Mouse (Mus musculus) CH12.LX (cell line): ENCODE data around the gene Rtp4. TPM values are rescaled to one million over a fixed set of nuclear protein-coding genes. Genes with fewer than 3 reads are reported as not detected.

Experiments used
- DNase-seq: peaks from one replicate; pipeline ENCODE4 v3.0.0-alpha.2; 2013; ENCODE audit errors: extremely low read depth
- H3K27ac ChIP-seq: 2 replicates; pipeline ENCODE4 v1.5.1; 2012; ENCODE audit warnings: low read depth, mild to moderate bottlenecking, control low read depth, moderate library complexity; ENCODE audit not compliant: insufficient read depth
- H3K27me3 ChIP-seq: replicated peaks from 2 replicates; pipeline ENCODE3; 2012; ENCODE audit warnings: inconsistent platforms
- H3K36me3 ChIP-seq, 2 experiments: replicated peaks in 1 of 2; 2 replicates each; pipeline versions ENCODE3 to v1.6.1; 2012; ENCODE audit warnings: inconsistent platforms in 1 of 2, low read length in 1 of 2, mild to moderate bottlenecking in 1 of 2, mixed read lengths in 1 of 2, moderate library complexity in 1 of 2; ENCODE audit not compliant: control insufficient read depth in 1 of 2, insufficient read depth in 1 of 2
- H3K4me1 ChIP-seq, 2 experiments: 2 replicates each; pipeline ENCODE4 v1.6.1; 2012; ENCODE audit warnings: inconsistent platforms in 1 of 2, moderate library complexity in 1 of 2; ENCODE audit not compliant: insufficient read depth in 2 of 2, control insufficient read depth in 1 of 2
- H3K4me2 ChIP-seq: 2 replicates; pipeline ENCODE4 v1.6.1; 2012; ENCODE audit warnings: low read depth, mild to moderate bottlenecking, control low read depth; ENCODE audit not compliant: poor library complexity, insufficient read depth, severe bottlenecking
- H3K4me3 ChIP-seq, 3 experiments: fragments of 150-350 bp in 1 of 3; sonication (generic) in 1 of 3; replicated peaks in 1 of 3; 2 replicates each; pipeline versions ENCODE3 to v1.5.1; 2011 to 2012; ENCODE audit warnings: low read depth in 2 of 3, low read length in 2 of 3, mild to moderate bottlenecking in 2 of 3, moderate library complexity in 2 of 3, control low read depth in 1 of 3, improper control_type of control experiment in 1 of 3, inconsistent platforms in 1 of 3, mixed read lengths in 1 of 3; ENCODE audit not compliant: poor library complexity in 1 of 3
- H3K79me2 ChIP-seq: replicated peaks from 2 replicates; pipeline ENCODE4 v1.6.1; 2012; ENCODE audit warnings: mild to moderate bottlenecking, moderate library complexity; ENCODE audit not compliant: control insufficient read depth, poor library complexity, insufficient read depth, severe bottlenecking; ENCODE audit errors: extremely low read depth
- H3K9ac ChIP-seq: 2 replicates; pipeline ENCODE4 v1.6.1; 2012; ENCODE audit warnings: low read depth, mild to moderate bottlenecking, control low read depth, moderate library complexity; ENCODE audit not compliant: insufficient read depth
- H3K9me3 ChIP-seq: replicated peaks from 2 replicates; pipeline ENCODE3; 2012; ENCODE audit warnings: low read length, inconsistent platforms, mixed read lengths
- CTCF ChIP-seq, 2 experiments: IDR thresholded peaks in 1 of 2; conservative IDR thresholded peaks in 1 of 2; 2 replicates each; pipeline ENCODE4 v1.5.1; 2011 to 2012; ENCODE audit warnings: low read depth in 2 of 2, low read length in 2 of 2, improper control_type of control experiment in 1 of 2, inconsistent platforms in 1 of 2, mild to moderate bottlenecking in 1 of 2, moderate library complexity in 1 of 2
- ELF1 ChIP-seq: IDR thresholded peaks from 2 replicates; pipeline ENCODE4 v1.6.1; 2014; ENCODE audit warnings: low read depth, mild to moderate bottlenecking, inconsistent platforms, low read length, improper control_type of control experiment
- EP300 ChIP-seq: IDR thresholded peaks from 2 replicates; pipeline ENCODE4 v1.6.1; 2011; ENCODE audit warnings: low read length, improper control_type of control experiment
- GABPA ChIP-seq: IDR thresholded peaks from 2 replicates; pipeline ENCODE4 v1.6.1; 2012; ENCODE audit warnings: low read depth, low read length, improper control_type of control experiment, inconsistent platforms; ENCODE audit not compliant: insufficient replicate concordance
- HCFC1 ChIP-seq: IDR thresholded peaks from 2 replicates; pipeline ENCODE4 v1.6.1; 2012; ENCODE audit warnings: low read depth, mild to moderate bottlenecking, inconsistent platforms, low read length, improper control_type of control experiment
- KAT2A ChIP-seq: IDR thresholded peaks from 2 replicates; pipeline ENCODE4 v1.6.1; 2012; ENCODE audit warnings: low read length, improper control_type of control experiment, inconsistent platforms; ENCODE audit not compliant: insufficient replicate concordance
- MAX ChIP-seq: IDR thresholded peaks from 2 replicates; pipeline ENCODE4 v1.6.1; 2011; ENCODE audit warnings: low read length, improper control_type of control experiment
- MAZ ChIP-seq: IDR thresholded peaks from 2 replicates; pipeline ENCODE4 v1.6.1; 2012; ENCODE audit warnings: low read depth, mild to moderate bottlenecking, inconsistent platforms, low read length, improper control_type of control experiment, moderate library complexity
- MEF2A ChIP-seq: IDR thresholded peaks from 2 replicates; pipeline ENCODE4 v1.6.1; 2014; ENCODE audit warnings: low read depth, mild to moderate bottlenecking, inconsistent platforms, low read length, improper control_type of control experiment, borderline replicate concordance
- NRF1 ChIP-seq: IDR thresholded peaks from 2 replicates; pipeline ENCODE4 v1.6.1; 2014; ENCODE audit warnings: low read depth, mild to moderate bottlenecking, inconsistent platforms, low read length, improper control_type of control experiment, moderate library complexity
- PAX5 ChIP-seq: IDR thresholded peaks from 2 replicates; pipeline ENCODE4 v1.6.1; 2012; ENCODE audit warnings: low read length, inconsistent platforms, mixed read lengths
- POLR2A ChIP-seq: IDR thresholded peaks from 2 replicates; pipeline ENCODE4 v1.6.1; 2011; ENCODE audit warnings: low read depth, mild to moderate bottlenecking, improper control_type of control experiment, low read length
- RCOR1 ChIP-seq: conservative IDR thresholded peaks from 2 replicates; pipeline ENCODE4 v1.6.1; 2012; ENCODE audit warnings: low read depth, mild to moderate bottlenecking, inconsistent platforms, low read length, improper control_type of control experiment
- TBP ChIP-seq: conservative IDR thresholded peaks from 2 replicates; pipeline ENCODE4 v1.6.1; 2011; ENCODE audit warnings: low read depth, low read length, improper control_type of control experiment
- USF1 ChIP-seq: IDR thresholded peaks from 2 replicates; pipeline ENCODE4 v1.6.1; 2014; ENCODE audit warnings: low read depth, mild to moderate bottlenecking, inconsistent platforms, low read length, improper control_type of control experiment
- USF2 ChIP-seq: conservative IDR thresholded peaks from 2 replicates; pipeline ENCODE4 v1.6.1; 2011; ENCODE audit warnings: low read depth, low read length, improper control_type of control experiment
- ZKSCAN1 ChIP-seq: IDR thresholded peaks from 2 replicates; pipeline ENCODE4 v1.6.1; 2012; ENCODE audit warnings: low read depth, inconsistent platforms, low read length, improper control_type of control experiment, borderline replicate concordance
- ZNF384 ChIP-seq: IDR thresholded peaks from 2 replicates; pipeline ENCODE4 v1.6.1; 2012; ENCODE audit warnings: low read depth, low read length, improper control_type of control experiment, inconsistent platforms
- dilution Hi-C: fragments of 300-500 bp; cut with MboI; formaldehyde crosslinking; loops from 2 replicates; pipeline ENCODE4 v1.14.3; 2020; ENCODE audit warnings: low sequenced_read_pairs; ENCODE audit not compliant: extremely low pct_unique_long_range_greater_than_20kb, extremely low pct_ligation_motif_present
- in situ Hi-C: fragments of 300-500 bp; cut with MboI; formaldehyde crosslinking; loops from 3 replicates; pipeline ENCODE4 v1.14.3; 2019; ENCODE audit warnings: low sequenced_read_pairs, low pct_ligation_motif_present, low pct_unique_long_range_greater_than_20kb, mixed read lengths
- polyA plus RNA-seq: library from polyadenylated mRNA; unstranded; fragments of >175 nt; gene quantifications from 2 replicates; pipeline ENCODE4 v1.2.1, GENCODE M21; 2012; ENCODE audit warnings: low read depth; ENCODE audit not compliant: insufficient read length
- total RNA-seq, 2 experiments: library from RNA; depleted of rRNA; stranded (reverse); fragments of 300-350 nt in 1 of 2; fragments of >200 nt in 1 of 2; gene quantifications; 2 replicates each; pipeline ENCODE4 v1.2.3; 2012 to 2014

The Rtp4 gene
- total and polyA plus RNA-seq, 3 experiments, result 0.21 to 0.28 TPM; not detected in 1

GRCm38 (mm10) chr16:23541046-23541445, 21.0 kb downstream of the Rtp4 start:
- H3K27ac ChIP-seq, result no peak overlapping the region
- no peak overlapping the region for H3K4me3 ChIP-seq
- in situ Hi-C loops, result no loop called here
- H3K27me3 ChIP-seq, result no peaks in the 10 kb centered on the region
- H3K4me2 ChIP-seq, result no peak overlapping the region
- no peaks in the 10 kb centered on the region for H3K9me3 ChIP-seq
- H3K36me3 ChIP-seq, result no peaks in the 10 kb centered on the region
- no peaks in the 10 kb centered on the region for H3K79me2 ChIP-seq
- H3K9ac ChIP-seq, result no peak overlapping the region
- H3K4me1 ChIP-seq, result no peaks in the 10 kb centered on the region
- dilution Hi-C loops, result no loop called here
- no peak for DNase-seq
- no peak for TF ChIP-seq PAX5

GRCm38 (mm10) chr16:23542866-23543265, 22.8 kb downstream of the Rtp4 start:
- no peak for DNase-seq
- Histone ChIP-seq H3K4me2 (no peak overlapping the region), H3K36me3 (no peaks in the 10 kb centered on the region), H3K4me3 (no peak overlapping the region), H3K4me1 (no peaks in the 10 kb centered on the region), H3K27me3 (no peaks in the 10 kb centered on the region), H3K27ac (no peak overlapping the region), H3K9ac (no peak overlapping the region), H3K9me3 (no peaks in the 10 kb centered on the region), H3K79me2 (no peaks in the 10 kb centered on the region)
- TF ChIP-seq ELF1 (no peak), TBP (no peak), KAT2A (no peak), PAX5 (no peak), CTCF (conservative IDR thresholded peaks at IDR 0.05 in 1 of 2, IDR thresholded peaks at IDR 0.05 in 1 of 2; ENCODE audit: low read depth in 2 of 2, low read length in 2 of 2) (no peak), GABPA (no peak), EP300 (no peak), ZKSCAN1 (no peak), MEF2A (no peak), MAZ (no peak), USF2 (no peak), MAX (no peak), RCOR1 (no peak), POLR2A (no peak), NRF1 (no peak), USF1 (no peak), HCFC1 (no peak), ZNF384 (no peak)
- in situ Hi-C loops, result no loop called here
- dilution Hi-C loops, result no loop called here
